Mouse (Mus musculus) monocyte, adult 2 months (primary cell): Measurements from ENCODE around the gene Ccdc115.
A peak's percentile ranks its signal among the peaks of the same experiment; 100 is the strongest.
"Not testable (repeated sequence)": the region's sequence is repeated elsewhere in the genome, so short reads cannot be mapped to it uniquely, and the experiment has no call there.

Source experiments
- DNase-seq, 2 experiments: peaks; one replicate each; pipeline ENCODE4 v3.0.0; 2022; ENCODE audit warnings: low spot score in 2 of 2, low read depth in 1 of 2

Gene Ccdc115

GRCm38 (mm10) chr1:34439961-34440630, 624 bp upstream of the Ccdc115 start:
- peak in 1 of 2 experiments; percentile 31 for DNase-seq

GRCm38 (mm10) chr1:34438381-34439051, 956 bp downstream of the Ccdc115 start:
- no peak for DNase-seq

- not testable (repeated sequence) for DNase-seq
Observed at GRCm38 (mm10) chr1:34437366-34437765, 2.1 kb downstream of the Ccdc115 start.

GRCm38 (mm10) chr1:34436374-34436773, 3.1 kb downstream of the Ccdc115 start:
- no peak for DNase-seq

GRCm38 (mm10) chr1:34435371-34436120, 3.9 kb downstream of the Ccdc115 start:
- no peak for DNase-seq

- DNase-seq = peak; percentile 74 to 79
Observed at GRCm38 (mm10) chr1:34434660-34435160, 4.8 kb downstream of the Ccdc115 start.

- DNase-seq = no peak
Observed at GRCm38 (mm10) chr1:34433891-34434521, 5.5 kb downstream of the Ccdc115 start.

- no peak for DNase-seq
Observed at GRCm38 (mm10) chr1:34432776-34433481, 6.5 kb downstream of the Ccdc115 start.

- DNase-seq = no peak
Observed at GRCm38 (mm10) chr1:34432411-34432775, 7.1 kb downstream of the Ccdc115 start.

- no peak for DNase-seq
Observed at GRCm38 (mm10) chr1:34431431-34431830, 8.0 kb downstream of the Ccdc115 start.

GRCm38 (mm10) chr1:34430981-34431380, 8.5 kb downstream of the Ccdc115 start:
- no peak for DNase-seq

GRCm38 (mm10) chr1:34429281-34429680, 10.2 kb downstream of the Ccdc115 start:
- no peak for DNase-seq

GRCm38 (mm10) chr1:34428466-34428865, 11.0 kb downstream of the Ccdc115 start:
- no peak for DNase-seq

- no peak for DNase-seq
Observed at GRCm38 (mm10) chr1:34399182-34399953, 40.1 kb downstream of the Ccdc115 start.

GRCm38 (mm10) chr1:34396321-34396720, 43.2 kb downstream of the Ccdc115 start:
- DNase-seq = no peak

- no peak for DNase-seq
Observed at GRCm38 (mm10) chr1:34389234-34389891, 50.1 kb downstream of the Ccdc115 start.

- no peak for DNase-seq
Observed at GRCm38 (mm10) chr1:34388849-34389233, 50.6 kb downstream of the Ccdc115 start.

GRCm38 (mm10) chr1:34387346-34388327, 51.8 kb downstream of the Ccdc115 start:
- DNase-seq = no peak
